Mouse (Mus musculus): ENCODE data around the gene Sema7a.

Sema7a gene

GRCm38 (mm10) chr9:57939431-57940348 lies at the start of gene Sema7a:
Sema7a (plus strand) TSS chr9:57940112.
- peak; percentile 84 for DNase-seq

GRCm38 (mm10) chr9:57900478-57900877 lies 39.4 kb upstream of the Sema7a start:
- DNase-seq, result no peak

GRCm38 (mm10) chr9:57901197-57901596 lies 38.7 kb upstream of the Sema7a start:
- no peak for DNase-seq

- DNase-seq, result no peak
These were observed 38.3 kb upstream of the Sema7a start for GRCm38 (mm10) chr9:57901601-57902000.

GRCm38 (mm10) chr9:57902132-57902531 lies 37.8 kb upstream of the Sema7a start:
- DNase-seq, result no peak

- DNase-seq, result no peak
These were observed 36.2 kb upstream of the Sema7a start for GRCm38 (mm10) chr9:57903589-57904249.

- DNase-seq, result no peak
These were observed 35.7 kb upstream of the Sema7a start for GRCm38 (mm10) chr9:57904250-57904644.

GRCm38 (mm10) chr9:57907206-57907605 lies 32.7 kb upstream of the Sema7a start:
- DNase-seq, result no peak

- DNase-seq, result peak; percentile 92
These were observed 29.4 kb upstream of the Sema7a start, which contains the start of gene Ubl7 for GRCm38 (mm10) chr9:57910254-57911160. Ubl7 (plus strand) TSS chr9:57910979.

GRCm38 (mm10) chr9:57912571-57912970 lies 27.3 kb upstream of the Sema7a start:
- DNase-seq, result no peak

- no peak for DNase-seq
These were observed 18.3 kb upstream of the Sema7a start for GRCm38 (mm10) chr9:57921491-57922060.

- DNase-seq, result no peak
These were observed 17.5 kb upstream of the Sema7a start for GRCm38 (mm10) chr9:57922381-57922780.

GRCm38 (mm10) chr9:57923046-57923445 lies 16.9 kb upstream of the Sema7a start:
- DNase-seq, result no peak

GRCm38 (mm10) chr9:57931166-57931767 lies 8.6 kb upstream of the Sema7a start:
- DNase-seq, result peak; percentile 47

- DNase-seq, result no peak
These were observed 7.7 kb upstream of the Sema7a start for GRCm38 (mm10) chr9:57932253-57932652.

- DNase-seq, result no peak
These were observed 6.9 kb upstream of the Sema7a start for GRCm38 (mm10) chr9:57932831-57933602.

GRCm38 (mm10) chr9:57935683-57936437 lies 4.1 kb upstream of the Sema7a start:
- peak; percentile 95 for DNase-seq

GRCm38 (mm10) chr9:57937171-57937570 lies 2.7 kb upstream of the Sema7a start:
- no peak for DNase-seq

GRCm38 (mm10) chr9:57937651-57938050 lies 2.3 kb upstream of the Sema7a start:
- DNase-seq, result no peak

All from lung, postnatal 14 days (tissue).